Mouse (Mus musculus) CD8-positive naive resting alpha-beta T cell, adult 57 days (primary cell): Measurements from ENCODE around the gene Ceacam14. TPM values are rescaled to one million over a fixed set of nuclear protein-coding genes. Genes with fewer than 3 reads are reported as not detected.

Source experiments
- total RNA-seq: library from RNA; stranded (reverse); gene quantifications from one replicate; pipeline ENCODE4 v1.2.4, GENCODE M21; 2023

The Ceacam14 gene
- total RNA-seq: not detected

GRCm38 (mm10) chr7:17812333-17812732 is at the start of gene Ceacam14:
Ceacam14 (plus strand) TSS chr7:17812633.

Other genes with a start within 250 kb of the Ceacam14 start
- not detected for gene Ceacam5, start 99.4 kb upstream of the Ceacam14 start, total RNA-seq
- not detected for gene Gm5155, start 59.1 kb downstream of the Ceacam14 start, total RNA-seq
- not detected for gene Ceacam11, start 159.5 kb downstream of the Ceacam14 start, total RNA-seq
- gene Ceacam13, start 197.3 kb downstream of the Ceacam14 start, total RNA-seq: not detected